Mouse (Mus musculus) layer of hippocampus, adult 9-11 months (tissue): ENCODE data around the gene Ripply3.

Source experiments
- DNase-seq: peaks from one replicate; pipeline ENCODE4 v3.0.0; 2022

Ripply3 gene

GRCm38 (mm10) chr16:94360578-94361350, 32.5 kb downstream of the Ripply3 start:
- DNase-seq = no peak

GRCm38 (mm10) chr16:94362174-94362873, 34.1 kb downstream of the Ripply3 start:
- peak; percentile 92 for DNase-seq

GRCm38 (mm10) chr16:94363814-94364213, 35.6 kb downstream of the Ripply3 start:
- DNase-seq = no peak

- no peak for DNase-seq
Measured at GRCm38 (mm10) chr16:94365435-94365834, 37.2 kb downstream of the Ripply3 start.

- DNase-seq = no peak
Measured at GRCm38 (mm10) chr16:94369596-94370172, 41.5 kb downstream of the Ripply3 start.

GRCm38 (mm10) chr16:94370173-94370914, 42.1 kb downstream of the Ripply3 start, which contains the start of gene Ttc3:
Ttc3 (plus strand) TSS chr16:94370618.
- peak; percentile 96 for DNase-seq

GRCm38 (mm10) chr16:94370915-94371300, 42.7 kb downstream of the Ripply3 start:
- no peak for DNase-seq

- DNase-seq = peak; percentile 72
Measured at GRCm38 (mm10) chr16:94371301-94371931, 43.2 kb downstream of the Ripply3 start, which contains the start of gene Pigp. Pigp (minus strand) TSS chr16:94371842.

- no peak for DNase-seq
Measured at GRCm38 (mm10) chr16:94379386-94379785, 51.2 kb downstream of the Ripply3 start.

GRCm38 (mm10) chr16:94383277-94383676, 55.1 kb downstream of the Ripply3 start:
- DNase-seq = no peak
